Mouse (Mus musculus) skeletal muscle tissue, adult 2 months (tissue): ENCODE measurements around the gene Lsm7.

ENCODE experiments used
- DNase-seq: peaks from one replicate; pipeline ENCODE4 v3.0.0-alpha.2; 2012; ENCODE audit warnings: low read depth, low spot score

Gene Lsm7

DNA sequence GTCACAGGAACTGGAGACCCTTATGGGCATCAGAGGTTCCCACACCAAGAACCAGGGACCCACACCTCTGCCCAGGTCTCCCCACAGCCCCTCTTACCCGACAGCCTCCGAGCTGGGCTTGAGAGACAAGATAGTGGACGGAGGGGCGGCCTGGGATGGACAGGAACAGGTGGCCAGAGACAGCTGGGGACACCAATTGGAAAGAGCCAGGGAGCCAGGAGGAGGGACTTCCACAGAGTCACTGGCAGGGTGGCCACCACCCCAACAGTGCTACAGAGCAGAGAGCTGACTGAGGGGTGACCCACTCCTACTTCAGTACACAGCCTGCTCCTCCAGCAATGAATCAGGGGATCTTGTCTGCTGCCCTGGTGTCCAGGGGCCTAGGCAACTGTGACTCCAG, 41.6 kb downstream of the Lsm7 start, which contains the start of gene Jsrp1:
Gene Jsrp1 (minus strand): TSS at position 133 of the 400 bp plus-strand sequence.
- DNase-seq = peak; percentile 93

DNA sequence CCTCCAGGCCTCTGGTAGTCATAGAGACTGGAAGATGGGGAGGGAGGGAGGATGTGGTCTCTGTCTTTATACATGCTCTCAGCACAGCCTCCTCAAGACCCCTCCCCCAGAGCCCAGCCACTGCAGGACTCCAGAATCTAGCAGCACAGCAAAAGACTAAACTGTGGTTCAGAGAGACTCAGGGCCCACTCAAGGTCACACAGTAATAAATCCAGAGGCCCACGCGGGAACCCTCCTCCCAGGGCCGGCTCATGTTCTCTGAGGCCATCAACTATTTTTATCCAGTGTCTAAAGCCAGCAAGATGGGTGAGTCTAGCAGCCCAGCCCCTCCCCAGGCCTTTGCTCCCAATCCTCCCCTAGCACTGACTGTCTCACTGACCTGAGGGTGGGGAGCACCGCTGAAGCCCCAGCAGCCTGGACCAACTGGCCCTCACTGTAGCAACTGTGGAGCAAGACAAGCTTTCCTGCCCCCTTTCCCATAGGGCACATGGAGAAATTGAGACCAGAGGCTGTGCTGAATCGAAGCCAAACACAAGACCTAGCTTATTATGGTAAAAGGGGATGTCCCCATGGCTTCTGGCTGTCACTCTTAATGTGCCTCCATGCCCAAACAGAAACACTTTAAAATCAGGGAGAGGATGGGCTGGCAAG, 42.5 kb downstream of the Lsm7 start:
- DNase-seq = peak; percentile 79

DNA sequence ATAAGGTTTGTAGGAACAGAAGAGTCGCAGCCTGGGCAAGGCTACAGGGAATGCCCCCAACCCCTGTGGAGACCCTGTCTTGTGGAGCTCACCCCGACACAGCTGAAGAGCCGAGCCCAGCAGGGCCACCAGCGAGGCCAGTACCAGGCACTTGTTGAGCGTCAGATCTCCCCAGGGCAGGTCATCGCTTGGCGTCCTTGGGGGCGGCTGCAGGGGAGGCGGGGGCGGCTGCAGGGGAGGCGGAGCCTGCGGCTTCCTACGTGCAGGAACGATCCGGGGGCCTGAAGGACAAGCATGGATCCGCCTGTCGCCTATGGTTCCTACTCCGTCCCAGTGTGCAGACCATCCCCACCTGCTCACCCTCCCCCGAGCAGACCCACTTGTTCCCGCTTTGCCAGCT, 44.9 kb downstream of the Lsm7 start:
- no peak for DNase-seq

DNA sequence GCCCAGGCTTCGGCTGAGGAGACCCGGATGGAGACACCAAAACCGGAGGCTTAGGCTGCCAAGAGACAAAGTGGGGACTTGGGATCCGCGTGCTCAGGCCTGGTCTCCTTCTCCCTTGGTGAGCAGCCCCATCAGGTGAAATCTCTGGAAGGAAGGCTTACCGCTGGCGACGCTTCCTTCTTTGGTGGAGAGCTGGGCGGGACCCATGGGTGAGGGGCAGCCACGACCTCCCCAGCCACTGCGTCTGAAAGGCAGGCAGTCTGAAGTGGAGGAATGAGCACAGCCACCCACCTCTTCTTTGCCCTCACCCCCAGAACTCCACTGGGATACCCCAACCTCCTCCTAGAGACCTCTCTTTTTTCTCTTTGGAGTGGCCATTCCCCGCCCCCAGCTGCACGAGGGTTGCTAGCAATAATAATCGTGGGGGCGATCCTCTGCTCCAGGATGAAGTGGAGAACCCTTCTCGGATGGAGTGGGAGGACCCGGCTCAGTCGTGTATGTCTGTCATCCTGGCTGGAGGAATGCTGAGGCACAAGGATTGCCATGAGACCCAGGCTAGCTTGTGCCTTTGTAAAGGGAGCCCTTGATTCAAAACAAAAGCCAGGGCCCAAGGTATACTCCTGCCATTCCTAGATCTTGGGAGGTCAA, 45.9 kb downstream of the Lsm7 start:
- DNase-seq = no peak

DNA sequence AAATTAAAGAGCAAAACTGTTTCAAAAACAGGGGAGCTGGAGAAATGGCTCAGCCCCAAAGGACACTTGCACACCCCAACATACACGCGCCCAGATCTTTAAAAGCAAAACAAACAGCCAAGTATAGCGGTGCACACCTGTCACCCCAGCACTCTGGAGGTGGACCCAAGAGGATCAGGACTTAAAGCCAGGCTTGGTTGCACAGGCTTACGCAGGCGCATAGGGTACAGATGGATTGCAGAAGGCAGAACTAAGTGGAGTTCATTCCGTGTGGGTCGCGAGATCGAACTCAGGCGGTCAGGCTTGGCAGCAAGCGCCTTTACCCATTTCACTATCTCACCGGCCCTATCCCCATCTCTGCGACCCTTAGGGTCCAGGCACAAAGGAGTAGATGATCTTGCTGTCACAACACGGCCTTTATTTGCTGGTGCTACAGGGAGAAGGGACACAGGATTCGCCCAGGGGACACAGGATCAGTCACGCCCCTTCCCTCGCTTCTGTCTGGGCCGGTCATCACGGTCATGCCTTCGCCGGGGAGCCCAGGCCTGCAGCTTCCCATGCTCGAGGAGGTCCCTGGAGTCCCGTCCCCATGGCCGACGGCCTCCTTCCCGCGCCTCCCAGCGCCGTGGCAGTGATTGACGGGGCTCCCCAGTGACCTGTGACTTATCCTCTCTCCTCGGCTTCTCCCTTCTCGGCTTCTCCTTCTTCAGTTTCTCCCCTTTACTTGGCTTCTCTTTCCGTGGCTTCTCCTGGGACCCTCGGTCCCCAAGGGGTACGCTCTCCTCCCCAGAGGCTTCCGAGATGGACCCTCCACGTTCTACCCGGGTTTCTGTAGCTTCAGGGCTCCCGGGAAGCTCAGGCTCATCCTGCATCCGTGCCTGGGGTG, 46.7 kb downstream of the Lsm7 start:
- DNase-seq = no peak

DNA sequence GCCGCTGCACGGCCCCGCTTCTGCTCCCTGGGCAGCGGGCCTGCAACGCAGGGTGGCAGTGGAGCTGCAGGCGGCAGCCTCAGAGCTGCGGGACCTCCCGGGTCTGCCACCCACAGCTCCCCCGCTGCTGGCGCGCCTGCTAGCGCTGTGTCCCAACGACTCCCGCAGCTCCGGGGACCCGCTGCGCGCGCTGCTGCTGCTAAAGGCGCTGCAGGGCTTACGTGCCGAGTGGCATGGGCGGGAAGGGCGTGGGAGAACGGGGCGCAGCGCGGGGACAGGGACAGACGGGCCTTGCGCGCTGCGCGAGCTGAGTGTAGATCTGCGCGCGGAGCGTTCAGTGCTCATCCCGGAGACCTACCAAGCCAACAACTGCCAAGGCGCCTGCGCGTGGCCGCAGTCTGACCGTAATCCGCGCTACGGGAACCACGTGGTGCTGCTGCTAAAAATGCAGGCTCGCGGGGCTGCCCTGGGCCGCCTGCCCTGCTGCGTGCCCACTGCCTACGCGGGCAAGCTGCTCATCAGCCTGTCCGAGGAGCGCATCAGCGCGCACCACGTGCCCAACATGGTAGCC, 47.9 kb downstream of the Lsm7 start:
- peak; percentile 87 for DNase-seq

DNA sequence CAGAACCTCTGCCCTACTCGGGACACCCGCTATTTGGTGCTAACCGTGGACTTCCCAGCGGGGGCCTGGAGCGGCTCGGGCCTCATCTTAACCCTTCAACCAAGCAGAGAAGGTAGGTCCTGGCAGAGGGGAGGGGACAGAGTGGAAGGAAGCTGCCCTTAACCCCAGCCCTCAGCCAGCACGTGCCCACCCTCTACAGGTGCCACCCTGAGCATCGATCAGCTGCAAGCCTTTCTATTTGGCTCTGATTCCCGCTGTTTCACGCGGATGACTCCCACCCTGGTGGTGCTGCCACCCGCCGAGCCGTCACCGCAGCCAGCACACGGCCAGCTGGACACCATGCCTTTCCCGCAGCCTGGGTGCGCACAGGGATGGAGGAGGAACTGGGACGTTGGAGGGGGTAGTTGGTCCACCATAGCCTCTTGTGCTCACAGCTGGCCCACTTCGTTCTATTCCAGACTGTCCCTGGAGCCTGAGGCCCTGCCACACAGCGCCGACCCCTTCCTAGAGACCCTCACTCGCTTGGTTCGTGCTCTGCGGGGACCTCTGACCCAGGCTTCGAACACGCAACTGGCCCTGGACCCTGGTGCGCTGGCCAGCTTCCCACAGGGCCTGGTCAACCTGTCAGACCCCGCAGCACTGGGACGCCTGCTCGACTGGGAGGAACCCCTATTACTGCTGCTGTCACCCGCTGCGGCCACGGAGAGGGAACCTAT, 48.5 kb downstream of the Lsm7 start:
- DNase-seq = no peak

DNA sequence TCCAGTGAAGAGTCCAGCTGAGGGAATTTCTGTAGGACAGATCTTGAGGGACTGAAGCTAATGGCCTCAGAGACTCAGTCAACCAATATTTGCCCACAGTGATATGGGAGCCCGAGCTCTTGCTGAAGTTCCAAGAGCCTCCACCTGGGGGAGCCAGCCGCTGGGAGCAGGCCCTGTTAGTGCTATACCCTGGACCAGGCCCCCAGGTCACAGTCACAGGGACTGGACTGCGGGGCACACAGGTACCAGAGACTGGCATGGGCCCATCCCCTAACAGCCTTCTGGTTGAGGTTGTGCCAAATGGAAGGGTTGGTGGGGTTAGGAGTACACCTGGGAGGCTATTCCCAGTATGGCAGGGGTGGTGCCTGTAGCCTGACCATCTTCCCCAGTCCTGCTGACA, 49.1 kb downstream of the Lsm7 start:
- DNase-seq = peak; percentile 59

DNA sequence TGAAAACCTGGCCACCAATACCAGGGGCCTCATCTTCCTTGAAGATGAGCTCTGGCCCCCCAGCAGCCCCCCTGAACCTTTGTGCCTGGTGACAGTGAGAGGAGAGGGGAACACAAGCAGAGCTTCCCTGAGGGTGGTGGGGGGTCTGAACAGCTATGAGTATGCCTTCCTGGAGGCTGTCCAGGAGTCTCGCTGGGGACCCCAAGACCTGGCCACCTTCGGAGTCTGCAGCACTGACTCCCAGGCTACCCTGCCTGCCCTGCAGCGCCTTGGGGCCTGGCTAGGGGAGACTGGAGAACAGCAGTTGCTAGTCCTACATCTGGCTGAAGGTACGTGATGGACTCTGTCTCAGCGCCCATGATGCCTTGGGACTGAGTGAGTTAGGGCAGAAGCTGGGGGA, 49.7 kb downstream of the Lsm7 start:
- DNase-seq = no peak

DNA sequence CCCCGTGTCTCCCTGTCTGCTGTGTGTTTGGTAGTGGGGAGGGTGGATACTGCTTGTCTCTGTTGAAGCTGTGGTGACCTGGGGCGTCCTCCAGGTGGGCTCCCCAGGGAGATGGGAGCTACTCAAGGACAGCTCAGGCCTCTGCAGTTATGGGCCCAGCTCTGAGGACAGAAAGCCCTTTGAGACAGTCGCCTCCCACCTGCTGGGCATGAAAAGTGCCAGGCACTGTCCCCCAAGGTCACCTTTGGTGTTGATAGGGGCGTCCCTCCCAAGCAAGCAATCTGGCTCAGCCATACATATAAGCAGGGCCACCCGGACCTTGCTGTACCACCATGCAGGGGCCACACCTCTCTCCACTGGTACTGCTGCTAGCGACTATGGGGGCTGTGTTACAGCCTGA, 50.1 kb downstream of the Lsm7 start, which contains the start of gene Amh:
Gene Amh (plus strand): TSS at position 328 of the 400 bp plus-strand sequence.
- no peak for DNase-seq

DNA sequence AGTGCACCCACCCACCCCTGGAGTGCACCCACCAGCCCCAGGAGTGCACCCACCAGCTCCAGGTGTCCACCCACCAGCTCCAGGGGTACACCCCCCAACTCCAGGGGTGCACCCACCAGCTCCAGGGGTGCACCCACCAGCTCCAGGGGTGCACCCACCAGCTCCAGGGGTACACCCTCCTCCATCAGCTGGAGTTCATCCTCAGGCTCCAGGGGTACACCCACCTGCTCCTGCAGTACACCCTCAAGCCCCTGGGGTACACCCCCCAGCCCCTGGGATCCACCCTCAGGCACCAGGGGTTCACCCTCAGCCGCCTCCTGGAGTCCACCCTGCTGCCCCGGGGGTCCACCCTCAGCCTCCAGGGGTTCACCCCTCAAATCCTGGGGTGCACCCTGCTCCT, 50.7 kb downstream of the Lsm7 start:
- no peak for DNase-seq

DNA sequence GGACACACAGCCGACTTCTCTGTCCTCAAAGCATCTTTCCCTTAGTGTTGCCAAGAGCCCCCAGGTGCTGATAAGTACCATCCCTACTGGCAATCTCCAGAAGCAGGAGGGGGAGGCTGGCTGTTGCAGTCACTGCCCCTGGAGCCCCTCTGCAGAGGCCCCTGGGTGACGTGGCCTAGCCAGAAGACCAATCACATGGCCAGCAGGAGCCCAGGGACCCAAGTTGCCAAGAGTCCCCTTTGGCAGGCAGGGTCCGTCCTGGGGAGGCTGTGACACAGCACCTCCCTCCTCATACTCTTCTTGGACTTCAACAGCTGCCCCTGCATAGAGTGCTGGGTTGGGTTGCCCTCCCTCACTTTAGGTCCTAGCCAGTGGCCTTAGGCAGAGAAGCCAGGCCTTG, 52.0 kb downstream of the Lsm7 start:
- no peak for DNase-seq
